Mouse (Mus musculus): Measurements from ENCODE around the gene Gm5916. TPM values are rescaled to one million over a fixed set of nuclear protein-coding genes. Genes with fewer than 3 reads are reported as not detected.

Gene Gm5916
- not detected in 2 replicates for polyA plus RNA-seq (2015; fragmentation: Nextera tagmentation; extraction: Ambion mirVana)

- H3K4me1 ChIP-seq, result no peaks in the 10 kb centered on the region
- no peak for ATAC-seq (ENCODE audit: low FRiP score)
- WGBS, result 74% methylated on average over 1 of the region's 1 CpGs
- H3K4me3 ChIP-seq (replicated peaks), result no peak within 1 kb of the TSS
- no peak within 1 kb of the TSS for H3K4me2 ChIP-seq
- H3K9me3 ChIP-seq (replicated peaks), result no peaks in the 10 kb centered on the region; the same call in 1 of the 2 replicates
- no peak within 1 kb of the TSS for H3K27ac ChIP-seq (replicated peaks)
- H3K36me3 ChIP-seq, result no peaks in the 10 kb centered on the region
- H3K27me3 ChIP-seq (replicated peaks), result no peaks in the 10 kb centered on the region
- H3K9ac ChIP-seq (replicated peaks), result no peak within 1 kb of the TSS
These were observed at the start of gene Gm5916 for GRCm38 (mm10) chr9:36128679-36129078. Gene Gm5916 (minus strand): TSS chr9:36128779.

Other genes starting within 250 kb of the Gm5916 start
- gene 9230113P08Rik, start 220.4 kb downstream of the Gm5916 start, polyA plus RNA-seq (2015; fragmentation: Nextera tagmentation; extraction: Ambion mirVana), result not detected in 2 replicates